Mouse (Mus musculus): ENCODE measurements at regions not wholly inside any gene's neighbourhood (a gene's known extent, or its start where the extent isn't known, plus 50 kb on each side); places are given as distances from the start of the nearest gene placed in this dataset.

DNA sequence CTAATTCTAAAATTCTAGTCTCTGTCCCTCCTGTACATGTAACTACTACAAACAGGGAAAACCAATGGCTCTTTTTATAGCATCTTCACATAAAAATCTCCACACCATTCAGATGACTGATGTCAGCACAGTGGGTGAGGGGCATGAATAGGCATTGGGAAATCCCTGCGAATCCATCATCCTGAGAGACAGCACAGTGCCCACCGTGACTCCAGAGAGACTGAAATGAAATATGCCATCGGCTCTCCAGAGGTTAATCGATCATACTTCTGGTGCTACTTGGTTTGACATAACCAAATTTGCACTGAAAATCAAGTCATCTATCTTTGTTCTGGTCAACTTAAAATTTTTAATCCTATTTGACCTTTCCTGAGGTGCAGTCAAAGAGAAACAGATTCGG is 126.2 kb upstream of the Gm9747 start:
- TF ChIP-seq POLR2A (IDR thresholded peaks at IDR 0.05; ENCODE audit: borderline replicate concordance, extremely low read depth, insufficient read depth, insufficient read length, poor library complexity, severe bottlenecking) (no peak), CTCF (IDR thresholded peaks at IDR 0.05; ENCODE audit: borderline replicate concordance, extremely low read depth, insufficient read depth, insufficient read length) (no peak)
